Mouse (Mus musculus): ENCODE results near the gene Tbl1xr1. TPM values are rescaled to one million over a fixed set of nuclear protein-coding genes. Genes with fewer than 3 reads are reported as not detected.

Tbl1xr1 gene
- total RNA-seq, 4 experiments from 2014 or later = 75.9 to 90.5 (median 82.2) TPM

DNA sequence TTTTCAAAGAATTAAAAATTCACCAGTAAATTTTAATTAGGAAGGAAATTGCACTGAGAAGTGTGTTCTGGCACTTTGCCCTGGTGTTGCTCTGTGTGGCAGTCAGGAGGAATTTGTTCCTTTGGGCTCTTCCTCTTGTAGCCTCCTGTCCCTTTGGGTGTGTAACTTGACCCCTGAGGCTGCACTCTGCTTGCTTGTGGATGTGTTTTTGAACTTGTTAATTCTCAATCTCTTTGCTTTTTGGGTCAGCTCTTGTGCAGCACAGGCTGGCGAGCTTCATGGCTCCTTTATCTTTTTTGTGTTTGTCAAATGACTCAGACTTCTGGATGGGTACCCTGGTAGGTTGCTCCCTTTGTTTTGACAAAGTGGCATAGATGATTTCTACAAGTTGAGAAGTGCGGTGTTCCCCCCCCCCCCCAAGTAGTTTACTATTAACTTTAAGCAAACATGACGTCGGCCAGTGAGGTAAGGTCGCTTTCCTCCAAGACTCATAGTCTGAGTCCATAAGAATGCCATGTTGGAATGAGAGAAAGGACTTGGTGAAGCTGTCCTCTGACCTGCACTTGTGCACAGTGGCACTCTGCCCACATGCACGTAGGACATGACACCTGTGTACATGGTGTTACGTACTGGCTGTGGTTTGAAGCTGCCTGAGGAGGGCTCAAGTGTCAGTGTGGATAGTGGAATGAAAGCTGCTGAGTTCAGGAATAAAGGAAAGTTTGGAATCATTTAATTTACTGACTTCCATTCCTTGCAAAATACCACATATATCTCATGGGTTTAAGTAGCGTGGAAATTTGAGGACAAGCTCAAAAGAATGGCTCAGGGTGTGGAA is 14.2 kb downstream of the Tbl1xr1 start:
- DNase-seq = no peak

DNA sequence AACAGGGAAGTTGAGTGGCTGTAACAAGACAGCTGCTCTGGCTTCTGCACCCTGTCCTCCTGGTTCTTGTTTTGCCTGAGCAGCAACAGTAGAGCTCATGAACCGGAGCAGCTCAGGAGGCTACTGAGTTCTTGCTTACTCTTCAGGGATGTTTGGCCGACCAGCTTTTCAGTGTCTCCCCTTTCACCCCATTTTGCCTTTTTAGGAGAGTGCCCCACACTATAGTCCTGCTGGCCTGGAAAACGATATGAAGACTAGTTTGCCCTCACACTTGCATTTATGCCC is 14.8 kb downstream of the Tbl1xr1 start:
- no peak for DNase-seq

DNA sequence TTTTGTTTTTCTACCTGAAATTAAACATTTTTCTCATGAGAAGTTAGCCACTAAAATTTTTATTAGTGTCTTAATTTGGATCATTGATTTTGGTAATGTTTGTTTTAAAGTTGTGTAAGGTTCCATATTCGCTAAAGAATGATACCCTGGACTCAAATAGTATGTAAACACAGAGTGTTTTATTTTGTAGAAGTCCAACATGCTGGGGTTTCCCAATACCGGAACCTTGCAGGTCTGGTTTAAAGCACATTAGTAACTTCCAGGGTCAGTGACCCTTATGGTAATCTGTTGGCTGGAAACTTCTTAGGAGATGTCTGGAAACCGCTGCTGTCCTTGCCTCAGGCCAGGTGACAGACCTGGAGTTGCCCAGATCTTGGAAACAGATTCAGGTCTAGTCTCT is 15.2 kb downstream of the Tbl1xr1 start:
- no peak for DNase-seq

DNA sequence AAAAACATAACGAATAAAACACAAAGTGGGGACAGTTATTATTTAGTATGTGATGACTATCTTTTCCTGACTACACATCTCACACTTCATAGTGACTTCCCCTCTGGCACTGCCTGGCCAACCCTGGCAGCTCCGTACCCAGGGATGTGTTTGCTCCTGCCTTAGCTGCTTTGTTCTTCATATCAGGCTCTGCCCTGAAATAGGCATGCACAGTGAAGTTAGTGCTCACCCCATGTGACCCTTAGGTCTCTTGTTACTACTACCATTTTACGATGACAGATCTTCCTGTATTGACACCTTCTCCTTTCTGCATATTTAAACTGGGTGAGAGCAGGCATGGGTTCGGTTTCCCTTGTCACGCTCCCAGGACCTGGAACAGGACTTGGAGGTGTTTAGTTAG is 16.3 kb downstream of the Tbl1xr1 start:
- no peak for DNase-seq

DNA sequence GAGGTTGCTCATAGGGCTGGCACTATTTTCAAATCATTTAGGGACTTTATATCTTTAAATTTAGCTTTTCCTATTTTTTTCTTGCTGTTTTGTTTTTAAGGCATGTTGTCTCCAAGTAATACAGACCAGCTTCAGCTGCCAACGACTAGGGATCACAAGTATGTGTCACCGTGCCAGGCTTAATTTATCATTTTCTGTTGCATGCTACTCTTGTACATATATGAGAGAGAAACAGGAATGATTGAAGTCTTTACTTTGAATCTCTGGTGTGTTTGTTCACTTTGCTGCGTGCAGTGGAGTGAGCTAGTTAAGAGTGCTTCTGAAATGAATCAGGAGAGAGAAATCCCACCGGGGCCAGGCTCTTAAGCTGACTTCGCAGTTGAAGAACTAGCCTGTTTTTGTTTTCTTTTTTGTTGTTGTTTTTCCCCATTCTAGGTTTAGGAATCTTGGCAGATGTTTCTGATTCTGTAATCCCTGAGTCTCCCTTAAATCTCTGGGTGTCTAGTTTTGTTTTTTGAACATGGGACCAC is 27.6 kb downstream of the Tbl1xr1 start:
- no peak for DNase-seq

DNA sequence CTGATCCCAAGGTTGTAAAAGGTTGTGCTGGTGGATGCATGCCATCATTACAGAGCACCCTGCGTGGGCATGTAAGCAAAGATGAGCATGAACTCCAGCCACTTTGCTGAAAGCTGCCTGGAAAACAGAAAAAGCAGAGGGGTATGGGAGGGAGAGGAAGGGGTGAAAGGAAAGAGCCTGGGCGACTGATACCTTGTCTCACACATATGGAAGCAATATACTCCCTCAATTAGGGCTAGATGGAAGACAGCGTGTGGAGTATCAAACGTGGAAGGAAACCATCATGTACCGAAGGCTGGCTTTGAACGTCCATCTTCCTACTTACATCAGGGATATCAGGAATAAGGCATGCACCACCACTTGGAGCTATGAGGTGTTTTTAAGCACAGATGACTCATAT is 29.0 kb downstream of the Tbl1xr1 start:
- no peak for DNase-seq

DNA sequence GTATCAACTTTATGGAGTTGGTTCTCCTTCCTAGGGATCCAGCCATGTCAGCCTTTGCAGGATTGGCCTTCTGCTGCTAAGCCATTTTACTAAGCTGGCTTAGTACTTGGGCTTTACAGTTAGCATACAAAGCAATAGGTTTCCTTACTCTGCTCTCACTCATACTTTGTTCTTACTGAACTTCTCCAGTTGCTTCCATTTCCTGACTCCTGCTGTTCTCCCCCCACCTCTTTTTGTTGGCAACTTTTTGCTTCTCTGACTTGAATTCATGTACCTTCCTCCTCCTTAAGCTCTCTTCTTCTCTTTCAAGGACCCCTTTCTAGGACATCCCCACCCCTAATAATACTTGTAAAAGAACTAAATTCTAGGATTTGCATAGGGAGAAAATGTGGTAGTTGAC is 31.6 kb downstream of the Tbl1xr1 start:
- no peak for DNase-seq

DNA sequence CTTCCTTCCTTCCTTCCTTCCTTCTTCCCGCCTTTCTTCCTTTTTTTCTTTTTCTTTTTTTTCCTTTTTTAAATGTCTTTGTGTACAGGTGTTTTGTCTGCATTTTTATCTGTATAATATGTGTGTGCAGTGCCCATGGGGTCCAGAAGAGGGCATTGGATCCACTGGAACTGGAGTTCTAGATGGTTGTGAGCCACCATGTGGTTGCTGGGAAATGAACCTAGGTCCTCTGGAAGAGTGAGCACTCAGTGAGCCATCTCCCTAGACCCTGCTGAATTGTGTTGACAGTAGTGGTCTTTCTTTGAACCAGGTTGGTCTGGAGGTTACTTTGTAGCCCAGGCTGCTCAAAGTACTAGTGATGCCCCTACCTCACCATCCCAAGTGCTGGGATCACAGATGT is 33.2 kb downstream of the Tbl1xr1 start:
- DNase-seq = no peak

DNA sequence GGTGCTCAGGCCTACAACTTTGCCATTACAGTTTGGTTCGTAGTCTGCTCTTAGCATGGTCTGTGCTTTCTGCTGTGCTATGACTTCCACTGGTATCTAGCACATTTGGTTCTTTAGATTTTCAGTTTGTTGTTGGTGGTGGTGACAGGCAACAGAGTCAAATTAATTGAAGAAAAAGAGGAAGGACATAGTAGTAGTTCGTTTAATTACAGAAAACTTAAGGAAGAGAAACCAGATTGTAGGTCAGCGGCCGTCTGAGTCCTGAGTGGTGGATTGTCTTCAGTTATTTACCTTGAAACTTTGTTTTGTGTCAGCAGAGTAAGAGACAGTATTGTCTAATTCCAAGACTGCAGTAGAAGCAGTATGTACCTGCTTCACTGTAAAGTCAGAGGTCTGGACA is 37.3 kb downstream of the Tbl1xr1 start:
- no peak for DNase-seq

DNA sequence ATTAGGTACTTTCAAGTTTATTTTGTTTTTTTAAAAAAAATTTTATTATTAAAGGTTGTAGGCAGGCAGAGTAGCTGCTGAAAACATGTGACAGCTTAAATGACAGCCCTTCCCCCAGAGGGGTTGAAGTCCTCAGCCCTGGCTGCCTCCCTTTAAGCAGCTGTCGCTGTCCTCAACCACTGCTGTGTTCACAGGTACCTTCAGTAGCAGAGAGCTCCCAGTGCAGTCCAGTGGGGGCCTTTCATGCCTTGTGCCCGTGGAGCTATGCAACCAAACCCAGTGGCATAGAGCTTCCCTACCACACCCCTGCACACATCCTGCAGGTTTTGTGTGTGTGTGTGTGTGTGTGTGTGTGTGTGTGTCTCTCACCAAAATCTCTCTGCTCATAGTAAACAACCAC is 38.8 kb downstream of the Tbl1xr1 start:
- no peak for DNase-seq

DNA sequence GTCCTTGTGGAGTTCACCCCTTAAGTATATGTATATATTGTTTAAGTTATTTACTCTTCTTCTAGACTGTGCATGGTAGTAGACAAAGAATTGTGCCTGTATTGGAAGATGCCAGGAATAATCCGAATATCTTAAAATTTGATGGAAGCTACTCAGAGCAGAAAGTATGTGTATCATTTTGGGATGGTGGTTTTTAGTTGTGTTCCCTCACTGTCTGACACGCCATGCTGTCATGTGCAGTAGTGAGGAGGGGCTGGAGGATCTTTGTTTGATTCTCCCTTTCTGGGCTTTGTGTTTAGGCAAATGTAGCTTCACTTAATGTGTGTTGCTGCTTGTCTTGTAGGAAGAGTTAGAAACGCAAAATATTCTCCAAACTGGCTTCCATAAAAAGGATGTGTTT is 39.2 kb downstream of the Tbl1xr1 start:
- no peak for DNase-seq

DNA sequence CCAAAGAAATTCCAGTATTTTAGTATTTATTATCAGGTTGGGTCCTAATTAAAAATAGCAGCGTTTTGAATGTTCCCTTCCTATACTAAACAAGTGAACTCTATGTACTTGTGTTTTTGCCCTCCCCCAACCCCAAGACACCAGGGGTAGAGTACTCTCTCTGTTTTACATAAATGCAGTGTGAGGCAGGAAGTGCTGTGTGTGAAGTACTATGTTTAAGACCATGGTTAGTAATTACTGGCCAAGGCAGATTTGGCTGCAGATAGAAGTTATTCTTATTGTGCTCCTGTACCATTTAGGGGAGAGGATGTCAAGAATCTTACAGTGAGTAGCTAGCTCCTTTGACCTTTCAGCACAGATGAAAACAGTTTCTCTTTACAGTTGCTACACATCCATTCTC is 39.7 kb downstream of the Tbl1xr1 start:
- no peak for DNase-seq

DNA sequence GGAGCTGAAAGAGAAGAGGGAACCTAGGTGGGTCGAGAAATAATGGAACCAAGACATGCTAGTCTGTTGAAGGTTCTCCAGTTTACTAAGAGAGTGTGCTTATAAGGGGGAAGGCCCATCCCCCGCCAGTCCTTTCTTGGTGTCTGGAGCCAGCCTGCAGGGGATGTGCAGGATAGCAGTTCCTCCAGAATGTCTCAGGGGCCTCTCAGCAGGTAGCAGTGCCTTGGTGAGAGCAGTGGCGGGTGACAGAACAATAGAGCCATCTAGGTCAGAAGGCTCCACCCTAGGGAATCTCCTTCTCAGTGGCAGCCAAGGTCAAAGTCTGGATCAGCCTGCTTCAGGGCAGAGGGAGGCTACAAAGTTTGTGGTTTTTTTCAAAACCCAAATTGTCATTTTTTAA is 45.3 kb downstream of the Tbl1xr1 start:
- DNase-seq = no peak

DNA sequence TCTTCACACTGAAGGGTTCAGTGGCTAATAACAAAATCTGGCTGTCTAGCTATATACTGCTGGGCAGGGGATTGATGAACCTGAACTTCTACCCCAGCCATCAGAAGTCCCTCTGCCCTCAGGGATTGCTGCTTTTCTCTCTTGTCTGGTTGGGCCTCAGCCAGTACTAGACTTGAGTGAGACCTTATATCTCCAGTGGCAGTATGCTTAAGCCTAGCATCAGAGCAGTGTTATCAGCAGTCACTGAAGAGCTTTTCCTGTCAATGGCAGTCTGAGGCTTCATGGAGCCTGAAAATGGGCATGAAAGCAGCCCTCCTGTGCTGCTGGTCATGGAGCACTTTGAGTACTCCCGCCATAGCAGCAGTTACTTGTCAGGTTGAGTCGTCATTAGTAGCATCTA is 46.7 kb downstream of the Tbl1xr1 start:
- no peak for DNase-seq

DNA sequence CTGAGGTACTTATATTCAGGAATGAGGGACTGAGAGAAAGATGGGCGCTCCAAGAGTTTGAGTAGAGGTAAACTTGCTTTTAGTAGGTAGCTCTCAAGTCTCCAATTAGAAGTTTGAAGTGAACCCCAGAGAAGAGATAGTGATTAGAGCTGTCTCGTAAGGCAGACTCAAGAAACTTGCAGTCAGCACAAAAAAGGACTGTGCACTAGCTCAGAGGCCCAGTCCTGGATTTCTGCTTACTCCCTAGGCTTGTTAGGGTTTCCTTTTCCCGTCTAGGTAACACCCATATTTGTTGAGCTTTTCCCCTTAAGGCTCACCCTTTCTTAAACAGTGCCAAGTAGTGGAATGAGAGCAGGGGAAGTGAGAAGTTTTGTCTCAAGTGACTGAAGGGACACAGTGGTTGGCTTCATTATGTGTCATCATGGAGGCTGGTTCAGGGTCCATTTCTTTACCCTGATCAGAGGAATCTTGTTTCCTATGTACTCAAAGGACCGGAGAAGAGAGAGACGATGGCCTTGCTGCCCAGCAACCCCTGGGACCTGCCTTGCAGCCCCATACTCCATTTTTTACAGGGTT is 49.9 kb downstream of the Tbl1xr1 start:
- no peak for DNase-seq

DNA sequence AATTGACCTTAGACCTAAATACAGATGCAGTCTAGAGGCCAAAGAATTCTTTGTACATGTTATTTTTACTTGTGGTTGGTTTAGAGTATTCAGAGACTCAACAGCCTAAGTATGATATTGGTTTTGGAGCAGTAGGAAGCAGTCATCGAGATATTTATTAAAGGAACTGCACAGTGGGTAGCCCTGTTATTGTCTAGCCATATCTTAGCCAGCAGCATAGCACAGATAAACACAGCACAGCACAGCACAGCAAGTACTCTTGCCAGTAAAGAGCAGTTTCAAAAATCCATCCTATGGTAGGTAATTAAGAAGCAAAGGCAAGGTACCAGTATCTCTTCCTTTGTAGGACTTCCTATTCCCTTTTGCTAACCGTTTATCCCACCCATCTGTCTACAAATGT is 54.8 kb downstream of the Tbl1xr1 start:
- DNase-seq = no peak

DNA sequence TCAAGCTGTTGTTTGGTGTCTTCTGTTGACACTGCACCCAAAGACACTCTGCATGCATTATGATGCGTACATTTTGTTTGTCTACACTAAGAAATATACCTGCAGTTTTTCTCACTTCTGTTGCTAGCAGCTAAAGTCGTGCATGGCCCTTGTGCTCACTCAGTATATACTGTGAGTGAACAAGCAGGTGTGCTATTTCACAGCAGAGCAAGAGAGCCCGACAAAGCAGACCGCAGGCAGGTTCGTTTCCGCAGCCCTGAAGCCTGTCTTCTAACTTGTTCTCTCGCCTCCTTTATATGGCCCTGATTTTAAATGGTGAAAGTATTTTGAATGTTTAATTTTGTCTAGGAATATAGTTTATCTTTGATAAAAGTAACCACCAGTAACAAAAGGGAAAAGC is 57.2 kb downstream of the Tbl1xr1 start:
- no peak for DNase-seq

DNA sequence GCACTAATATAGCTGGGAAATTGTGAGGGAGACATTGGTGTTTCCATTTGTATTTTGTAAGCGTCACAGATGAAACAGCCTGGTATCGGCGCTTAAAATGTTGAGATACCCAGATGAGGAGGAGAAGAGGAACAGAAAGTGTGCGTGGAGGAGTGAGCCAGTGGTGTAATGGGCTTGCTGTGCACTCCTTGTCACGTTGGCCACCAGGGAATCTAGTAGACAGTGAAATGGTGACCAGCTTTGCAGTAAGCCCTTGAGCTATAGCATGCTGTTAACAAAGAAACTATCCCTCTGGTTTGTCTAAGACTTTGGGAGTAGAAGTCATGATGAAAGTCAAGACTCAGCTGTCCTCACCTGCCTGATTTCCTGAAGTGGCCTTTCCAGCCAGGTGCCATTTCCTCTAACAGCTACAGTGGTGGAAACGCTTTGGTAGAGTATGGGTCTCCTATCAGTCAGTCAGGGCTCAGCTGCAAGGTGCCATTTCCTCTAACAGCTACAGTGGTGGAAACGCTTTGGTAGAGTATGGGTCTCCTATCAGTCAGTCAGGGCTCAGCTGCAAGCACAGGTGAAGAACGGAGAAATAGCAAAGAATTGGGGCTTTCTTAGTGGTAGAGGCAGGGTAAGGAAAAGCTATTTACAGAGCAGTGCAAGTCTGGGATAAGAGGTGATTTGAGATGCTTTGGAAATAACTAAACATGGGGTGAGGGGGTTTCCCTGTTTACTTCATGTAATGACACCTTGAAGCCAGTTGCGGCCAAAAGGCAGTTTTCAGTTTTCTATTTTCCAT is 61.5 kb downstream of the Tbl1xr1 start:
- no peak for DNase-seq

DNA sequence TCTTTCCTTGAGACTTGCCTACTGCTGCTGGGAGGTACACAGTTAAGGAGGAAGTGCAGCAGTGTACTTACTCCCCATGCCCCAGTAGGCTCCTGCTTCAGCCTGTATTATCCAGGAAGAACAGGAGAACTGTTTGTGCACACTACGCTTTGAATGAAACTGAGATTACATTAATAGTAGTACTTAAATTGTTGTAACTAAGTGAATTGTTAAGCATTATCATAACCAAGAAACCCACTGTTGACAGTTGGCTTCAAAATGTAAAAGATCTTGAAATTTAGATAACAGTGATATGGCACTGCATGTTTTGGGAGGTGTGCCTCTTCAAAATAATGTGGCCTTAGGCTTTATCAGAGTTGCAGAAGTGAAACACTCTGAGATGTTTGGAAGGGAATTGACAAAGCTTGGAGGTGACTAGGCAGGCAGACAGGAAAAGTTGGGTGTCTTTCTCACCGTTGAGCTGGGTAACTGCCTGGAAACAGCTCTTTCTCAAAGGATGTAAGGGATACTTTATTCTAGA is 62.2 kb downstream of the Tbl1xr1 start:
- no peak for DNase-seq

DNA sequence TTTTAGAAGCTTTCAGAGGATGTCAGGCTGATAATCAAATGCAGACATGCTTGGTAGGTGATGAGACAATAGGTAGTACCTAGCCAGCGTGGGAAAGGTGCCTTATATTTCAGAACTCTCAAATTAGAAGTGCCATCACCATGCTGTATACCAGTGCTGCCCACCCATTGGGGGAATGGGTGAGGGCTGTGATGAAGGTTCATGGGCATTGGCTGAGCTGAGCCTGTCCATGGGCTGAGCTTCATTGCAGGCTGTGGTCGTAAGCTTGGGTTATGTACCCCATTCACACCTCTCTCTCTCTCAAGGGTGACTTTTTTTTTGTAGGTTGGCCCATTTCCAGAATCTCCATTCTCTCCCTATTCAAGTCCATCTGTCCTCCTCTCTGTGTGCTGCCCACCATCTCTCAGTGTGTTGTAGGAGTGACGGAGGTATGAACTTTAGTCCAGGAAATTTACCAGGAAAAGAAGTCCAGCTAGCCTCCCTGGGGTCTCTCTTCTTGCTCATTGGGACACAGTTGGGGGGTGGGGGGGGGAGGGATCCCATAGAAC is 63.7 kb downstream of the Tbl1xr1 start:
- no peak for DNase-seq

DNA sequence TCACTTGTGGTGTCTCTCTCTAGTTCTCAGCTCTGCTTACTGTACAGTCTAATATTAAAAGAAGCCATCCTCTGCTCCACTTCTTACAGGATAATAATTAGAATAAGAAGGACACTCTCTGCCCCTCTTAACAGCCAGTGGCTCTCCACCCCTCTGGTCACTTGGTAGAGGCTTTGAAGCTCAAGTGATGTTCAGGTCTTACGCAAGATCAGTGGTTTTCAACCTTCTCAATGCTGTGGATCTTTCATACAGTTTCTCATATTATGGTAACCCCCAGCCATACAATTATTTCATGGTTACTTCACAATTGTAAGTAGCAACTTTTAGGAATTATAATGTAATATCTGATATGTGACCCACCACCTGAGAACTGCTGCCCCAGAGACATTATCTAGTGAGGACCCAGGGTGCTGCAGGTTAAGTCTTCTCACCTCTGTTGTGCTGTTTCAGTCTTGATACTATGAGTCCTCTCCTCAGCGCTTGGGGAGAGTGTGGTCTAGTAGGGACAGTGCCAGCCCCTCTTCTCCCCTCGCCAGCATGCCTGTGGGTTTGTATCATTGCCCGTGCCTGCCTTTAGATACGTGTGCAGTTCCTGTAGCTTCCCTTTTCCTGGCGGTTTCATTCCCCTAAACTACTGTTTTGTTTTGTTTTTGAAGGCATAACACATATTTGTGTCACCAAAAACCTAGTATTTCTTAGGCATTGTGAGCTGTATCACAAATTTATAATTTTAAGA is 65.7 kb downstream of the Tbl1xr1 start:
- DNase-seq = no peak
